Mouse (Mus musculus) kidney, embryonic 16.5 days (tissue): ENCODE data around the gene Csnk2a1. TPM values are rescaled to one million over a fixed set of nuclear protein-coding genes. Genes with fewer than 3 reads are reported as not detected.

ENCODE experiments used
- ATAC-seq: fragments of 200-750 bp; cut with Nextera tagmentation; 2 replicates; pipeline ENCODE4 v1.8.0; 2017; ENCODE audit warnings: moderate TSS enrichment; ENCODE audit not compliant: low FRiP score, low TSS enrichment
- H3K27ac ChIP-seq: fragments of 300-500 bp; sonication (generic); 2 replicates; pipeline ENCODE4 v1.5.1; 2014; ENCODE audit warnings: low read length
- H3K27me3 ChIP-seq: fragments of 300-500 bp; sonication (generic); 2 replicates; pipeline ENCODE4 v1.6.1; 2014; ENCODE audit warnings: low read length, control low read depth, mixed read lengths; ENCODE audit not compliant: insufficient read depth
- H3K36me3 ChIP-seq: fragments of 300-500 bp; sonication (generic); 2 replicates; pipeline ENCODE4 v1.6.1; 2014; ENCODE audit warnings: low read length, control low read depth, mixed read lengths; ENCODE audit not compliant: insufficient read depth
- H3K4me1 ChIP-seq: fragments of 300-500 bp; sonication (generic); 2 replicates; pipeline ENCODE4 v1.6.1; 2014; ENCODE audit warnings: low read length, control low read depth, mixed read lengths; ENCODE audit not compliant: insufficient read depth
- H3K4me2 ChIP-seq: fragments of 300-500 bp; sonication (generic); replicated peaks from 2 replicates; pipeline ENCODE4 v1.6.1; 2014; ENCODE audit warnings: low read depth, low read length
- H3K4me3 ChIP-seq: fragments of 300-500 bp; sonication (generic); 2 replicates; pipeline ENCODE4 v1.5.1; 2014; ENCODE audit warnings: mild to moderate bottlenecking, low read length
- H3K9ac ChIP-seq: fragments of 300-500 bp; sonication (generic); replicated peaks from 2 replicates; pipeline ENCODE4 v1.6.1; 2014; ENCODE audit warnings: low read length
- H3K9me3 ChIP-seq: fragments of 300-500 bp; sonication (generic); 2 replicates; pipeline ENCODE4 v1.6.1; 2016; ENCODE audit warnings: low read length, control low read depth
- WGBS: fragments of 180-500 bp; shearing (Covaris S2); extraction: QIAGEN DNeasy Blood & Tissue Kit; methylation state at CpG from one replicate; pipeline ENCODE4 v1.1.7; 2014; 5-methylcytosine and 5-hydroxymethylcytosine counted together
- polyA plus RNA-seq: library from polyadenylated mRNA; unstranded; fragments of >200 nt; fragmentation: Nextera tagmentation; extraction: Ambion mirVana; gene quantifications from 2 replicates; pipeline ENCODE4 v1.2.1, GENCODE M21; 2015

Gene Csnk2a1
- polyA plus RNA-seq, 1 experiment from 2014 or later: 95.1 TPM

GRCm38 (mm10) chr2:152227051-152227481 is 427 bp downstream of the Csnk2a1 start:
- Histone ChIP-seq H3K9ac (peak overlapping the region; percentile 91), H3K27ac (peak overlapping the region; percentile 98), H3K4me3 (peak overlapping the region; percentile 71), H3K4me2 (peak overlapping the region; percentile 79), H3K4me1 (peaks cover 17% of the 10 kb centered on the region), H3K36me3 (peaks cover 12% of the 10 kb centered on the region; the same call in 1 of the 2 replicates), H3K9me3 (no peaks in the 10 kb centered on the region), H3K27me3 (no peaks in the 10 kb centered on the region)
- WGBS: under 1% methylated on average over 32 of the region's 38 CpGs
- peak; percentile 88 for ATAC-seq

DNA sequence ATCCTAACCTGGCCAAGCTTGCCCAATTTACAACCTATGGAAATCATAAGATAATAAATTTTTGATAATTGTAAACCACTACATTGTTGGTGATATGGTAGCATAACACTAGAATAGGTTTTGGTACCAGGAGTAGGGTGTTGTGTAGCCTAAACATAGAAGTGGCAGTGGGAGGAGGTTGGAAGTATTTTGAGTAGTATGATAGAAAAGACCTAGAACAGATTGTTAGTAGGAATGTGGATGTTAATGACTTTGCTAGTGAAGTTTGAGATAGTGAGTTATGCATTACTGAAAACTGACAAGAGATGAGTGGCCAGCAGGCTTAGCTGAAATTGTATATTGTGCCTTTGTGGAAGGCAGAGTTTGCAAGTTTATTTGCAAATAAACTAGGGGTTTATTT is 3.4 kb downstream of the Csnk2a1 start:
- no peak overlapping the region for H3K4me2 ChIP-seq
- no peak for ATAC-seq
- H3K4me1 ChIP-seq: peaks cover 17% of the 10 kb centered on the region
- H3K9ac ChIP-seq: no peak overlapping the region
- H3K27ac ChIP-seq: no peak overlapping the region
- H3K27me3 ChIP-seq: no peaks in the 10 kb centered on the region
- no peak overlapping the region for H3K4me3 ChIP-seq
- no peaks in the 10 kb centered on the region for H3K9me3 ChIP-seq
- H3K36me3 ChIP-seq: peaks cover 12% of the 10 kb centered on the region; the same call in 1 of the 2 replicates

DNA sequence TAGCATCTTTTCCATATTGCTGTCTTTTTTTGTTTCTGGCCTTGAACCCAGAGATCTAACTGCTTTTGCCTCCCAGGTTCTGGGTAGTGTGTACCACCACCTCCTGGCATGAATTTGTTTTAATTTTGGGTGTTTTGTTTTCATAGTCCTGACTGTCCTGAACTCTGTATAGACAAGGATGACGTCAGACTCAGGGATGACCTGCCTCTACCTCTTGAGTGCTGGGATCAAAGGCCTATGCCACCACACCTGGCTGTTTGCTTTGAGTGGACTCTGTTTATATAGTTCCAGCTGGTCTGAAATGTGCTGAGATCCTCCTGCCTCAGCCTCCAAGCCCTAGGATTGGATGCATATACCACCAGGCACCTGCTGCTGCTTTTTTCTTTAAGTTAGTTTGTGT is 11.3 kb downstream of the Csnk2a1 start:
- Histone ChIP-seq H3K4me2 (no peak overlapping the region), H3K36me3 (peaks cover 22% of the 10 kb centered on the region), H3K4me1 (peaks cover 6% of the 10 kb centered on the region; the same call in 1 of the 2 replicates), H3K9me3 (no peaks in the 10 kb centered on the region), H3K9ac (no peak overlapping the region), H3K27me3 (no peaks in the 10 kb centered on the region), H3K4me3 (no peak overlapping the region), H3K27ac (no peak overlapping the region)
- 96% methylated on average over 1 of the region's 1 CpGs for WGBS
- ATAC-seq: no peak

GRCm38 (mm10) chr2:152240580-152240979 is 13.9 kb downstream of the Csnk2a1 start:
- ATAC-seq: no peak
- peaks cover 6% of the 10 kb centered on the region; the same call in 1 of the 2 replicates for H3K4me1 ChIP-seq
- H3K9ac ChIP-seq: no peak overlapping the region
- H3K36me3 ChIP-seq: peaks cover 22% of the 10 kb centered on the region
- 28% methylated on average over 2 of the region's 2 CpGs for WGBS
- no peak overlapping the region for H3K27ac ChIP-seq
- H3K4me2 ChIP-seq: no peak overlapping the region
- H3K27me3 ChIP-seq: no peaks in the 10 kb centered on the region
- no peak overlapping the region for H3K4me3 ChIP-seq
- no peaks in the 10 kb centered on the region for H3K9me3 ChIP-seq

DNA sequence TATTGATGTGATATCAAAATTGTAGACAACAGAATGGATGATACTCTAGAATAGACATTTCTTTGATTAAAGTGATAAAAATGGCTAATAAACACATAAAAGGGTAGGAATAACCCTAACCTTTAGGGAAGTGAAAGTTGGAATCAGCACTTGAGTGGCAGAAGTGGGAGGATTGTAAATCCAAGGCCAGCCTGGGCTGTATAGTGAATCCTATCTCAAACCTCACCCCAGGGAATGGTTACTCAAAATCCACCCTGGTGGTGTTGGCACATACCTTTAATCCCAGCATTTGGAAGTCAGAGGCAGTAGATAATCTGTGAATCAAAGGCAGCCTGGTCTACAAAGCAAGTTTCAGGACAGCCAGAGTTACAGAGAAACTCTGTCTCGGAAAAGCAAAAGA is 20.6 kb downstream of the Csnk2a1 start:
- no peaks in the 10 kb centered on the region for H3K9me3 ChIP-seq
- H3K9ac ChIP-seq: no peak overlapping the region
- H3K36me3 ChIP-seq: peaks cover 16% of the 10 kb centered on the region
- ATAC-seq: no peak
- H3K27ac ChIP-seq: no peak overlapping the region
- H3K4me1 ChIP-seq: no peaks in the 10 kb centered on the region
- no peak overlapping the region for H3K4me2 ChIP-seq
- H3K4me3 ChIP-seq: no peak overlapping the region
- no peaks in the 10 kb centered on the region for H3K27me3 ChIP-seq
- 90% methylated on average over 1 of the region's 1 CpGs for WGBS

DNA sequence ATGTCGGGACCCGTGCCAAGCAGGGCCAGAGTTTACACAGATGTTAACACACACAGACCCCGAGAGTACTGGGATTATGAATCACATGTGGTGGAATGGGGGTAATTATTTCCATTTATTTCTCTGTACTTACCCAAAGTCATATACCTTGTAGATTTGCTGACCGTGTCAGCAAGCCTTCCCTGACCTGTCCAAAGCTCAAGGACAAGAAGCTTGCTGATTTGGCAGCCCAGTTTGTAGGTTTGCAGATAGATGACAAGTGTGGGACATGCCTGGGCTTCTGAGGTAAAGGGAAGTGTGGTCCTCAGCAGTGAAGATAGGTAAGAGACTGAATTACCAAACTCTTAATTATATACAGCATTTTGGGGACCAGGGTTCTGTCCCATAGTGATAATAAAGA is 23.9 kb downstream of the Csnk2a1 start:
- no peak overlapping the region for H3K27ac ChIP-seq
- ATAC-seq: no peak
- H3K36me3 ChIP-seq: peaks cover 34% of the 10 kb centered on the region
- no peak overlapping the region for H3K4me3 ChIP-seq
- no peak overlapping the region for H3K9ac ChIP-seq
- H3K4me1 ChIP-seq: no peaks in the 10 kb centered on the region
- H3K27me3 ChIP-seq: no peaks in the 10 kb centered on the region
- WGBS: 60% methylated on average over 2 of the region's 4 CpGs
- H3K9me3 ChIP-seq: no peaks in the 10 kb centered on the region
- no peak overlapping the region for H3K4me2 ChIP-seq

- H3K36me3 ChIP-seq: peaks cover 60% of the 10 kb centered on the region
- H3K4me1 ChIP-seq: no peaks in the 10 kb centered on the region
- H3K27me3 ChIP-seq: no peaks in the 10 kb centered on the region
- H3K4me3 ChIP-seq: no peak overlapping the region
- WGBS: 92% methylated on average over 1 of the region's 1 CpGs
- no peak overlapping the region for H3K27ac ChIP-seq
- no peak overlapping the region for H3K9ac ChIP-seq
- no peak overlapping the region for H3K4me2 ChIP-seq
- no peak for ATAC-seq
- H3K9me3 ChIP-seq: no peaks in the 10 kb centered on the region
These were observed 33.1 kb downstream of the Csnk2a1 start for GRCm38 (mm10) chr2:152259739-152260138.

DNA sequence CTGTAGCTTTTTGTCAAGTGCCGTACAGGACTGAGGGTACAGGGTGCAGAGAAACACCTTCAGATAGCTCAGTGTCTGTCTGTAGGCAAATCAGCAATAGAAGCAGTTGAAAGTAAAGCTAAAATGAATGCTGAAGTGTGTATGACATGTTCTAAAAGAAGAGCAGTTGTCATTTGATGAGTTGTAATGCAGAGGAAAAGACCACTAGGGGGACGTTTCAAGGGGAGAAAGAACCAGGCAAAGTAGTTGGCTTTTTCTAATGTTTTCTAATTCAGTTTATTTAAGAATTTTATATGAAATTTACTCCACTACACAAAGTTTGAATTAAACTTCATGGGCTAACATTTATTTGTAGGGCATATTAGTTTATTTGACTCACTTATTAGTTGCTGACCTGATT is 47.0 kb downstream of the Csnk2a1 start:
- Histone ChIP-seq H3K27ac (no peak overlapping the region), H3K27me3 (no peaks in the 10 kb centered on the region), H3K9ac (no peak overlapping the region), H3K9me3 (no peaks in the 10 kb centered on the region), H3K4me1 (no peaks in the 10 kb centered on the region), H3K4me3 (no peak overlapping the region), H3K36me3 (peaks cover 65% of the 10 kb centered on the region), H3K4me2 (no peak overlapping the region)
- ATAC-seq: no peak
- WGBS: 83% methylated on average over 2 of the region's 2 CpGs

DNA sequence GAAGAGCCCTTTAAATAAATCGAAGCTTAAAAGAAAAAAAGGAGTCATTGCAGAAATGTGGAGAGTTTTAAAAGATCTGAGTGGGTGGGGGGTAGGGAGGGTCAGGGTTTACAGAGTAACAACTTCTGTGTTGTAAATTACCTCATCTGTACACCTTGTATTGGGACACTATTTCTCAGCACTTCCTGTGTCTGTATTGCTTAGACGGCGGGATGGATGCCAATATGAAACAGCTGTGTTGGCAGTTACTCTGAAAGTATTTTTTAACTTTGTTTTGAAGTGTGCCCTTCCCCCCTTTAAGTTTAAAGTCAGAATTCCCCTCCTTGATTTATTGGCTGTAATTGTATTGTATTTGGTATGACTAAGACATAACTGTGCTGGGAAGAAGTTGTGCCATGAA is 54.8 kb downstream of the Csnk2a1 start:
- Histone ChIP-seq H3K9ac (no peak overlapping the region), H3K4me2 (no peak overlapping the region), H3K4me3 (no peak overlapping the region), H3K27me3 (no peaks in the 10 kb centered on the region), H3K9me3 (no peaks in the 10 kb centered on the region), H3K4me1 (no peaks in the 10 kb centered on the region), H3K27ac (no peak overlapping the region), H3K36me3 (peaks cover 43% of the 10 kb centered on the region)
- 70% methylated on average over 3 of the region's 3 CpGs for WGBS
- ATAC-seq: no peak

- H3K4me2 ChIP-seq: no peak overlapping the region
These were observed 60.9 kb downstream of the Csnk2a1 start for GRCm38 (mm10) chr2:152287560-152287959.

More at GRCm38 (mm10) chr2:152287560-152287959, 60.9 kb downstream of the Csnk2a1 start:
- WGBS: 93% methylated on average over 5 of the region's 5 CpGs
- H3K27ac ChIP-seq: no peak overlapping the region
- H3K4me1 ChIP-seq: no peaks in the 10 kb centered on the region
- ATAC-seq: no peak
- H3K9ac ChIP-seq: no peak overlapping the region
- H3K36me3 ChIP-seq: peaks cover 23% of the 10 kb centered on the region
- no peaks in the 10 kb centered on the region for H3K9me3 ChIP-seq
- no peak overlapping the region for H3K4me3 ChIP-seq
- no peaks in the 10 kb centered on the region for H3K27me3 ChIP-seq
